Mouse (Mus musculus) retina, embryonic 14.5 days (tissue): ENCODE results near the gene Vmn1r48.
"Not testable (repeated sequence)": the region's sequence is repeated elsewhere in the genome, so short reads cannot be mapped to it uniquely, and the experiment has no call there.

ENCODE experiments used
- DNase-seq: peaks from one replicate; pipeline ENCODE4 v3.0.0-alpha.2; 2015; ENCODE audit warnings: low spot score

The Vmn1r48 gene

DNA sequence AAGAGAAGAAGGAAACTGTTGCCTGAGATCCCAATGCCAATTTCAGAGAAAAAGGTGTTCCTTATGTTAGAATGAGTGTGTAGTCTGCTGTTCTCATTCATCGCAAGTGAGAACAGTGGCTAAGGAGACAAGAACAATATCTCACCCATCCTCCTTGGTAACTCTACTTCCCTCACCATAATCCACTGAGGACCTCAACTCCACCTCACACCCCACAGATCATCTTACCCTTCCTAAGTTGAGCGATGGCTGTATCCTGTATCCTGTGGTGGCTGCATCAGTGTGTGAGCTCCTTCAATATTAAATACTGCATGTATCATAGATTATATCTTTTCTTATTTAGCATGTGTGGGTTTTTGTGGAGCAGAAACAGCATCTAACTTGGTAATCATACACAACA lies at the start of gene Vmn1r48:
Vmn1r48 (minus strand) TSS at position 101 of the 400 bp plus-strand sequence.
- not testable (repeated sequence) for DNase-seq

DNA sequence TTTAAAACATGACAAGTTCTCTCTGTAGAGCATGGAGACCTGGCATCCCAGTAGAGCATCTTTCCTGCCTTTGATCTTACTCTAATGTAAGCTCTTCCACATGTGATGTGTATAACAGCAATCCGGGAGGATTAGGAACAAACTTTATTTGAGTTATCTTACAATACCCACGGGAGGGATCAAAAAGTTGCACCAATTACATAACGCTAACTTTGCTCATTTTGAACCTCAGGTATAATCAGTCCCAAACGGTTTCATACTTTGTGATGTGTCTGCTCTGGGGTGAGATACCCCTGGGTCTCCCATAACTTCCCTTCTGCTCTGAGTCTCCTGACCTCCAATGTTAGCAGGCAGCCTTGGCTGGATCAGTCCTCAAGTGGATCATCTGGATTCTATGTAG lies 41.8 kb upstream of the Vmn1r48 start, which contains the start of gene Vmn1r49:
Vmn1r49 (minus strand) TSS at position 101 of the 400 bp plus-strand sequence.
- no peak for DNase-seq

DNA sequence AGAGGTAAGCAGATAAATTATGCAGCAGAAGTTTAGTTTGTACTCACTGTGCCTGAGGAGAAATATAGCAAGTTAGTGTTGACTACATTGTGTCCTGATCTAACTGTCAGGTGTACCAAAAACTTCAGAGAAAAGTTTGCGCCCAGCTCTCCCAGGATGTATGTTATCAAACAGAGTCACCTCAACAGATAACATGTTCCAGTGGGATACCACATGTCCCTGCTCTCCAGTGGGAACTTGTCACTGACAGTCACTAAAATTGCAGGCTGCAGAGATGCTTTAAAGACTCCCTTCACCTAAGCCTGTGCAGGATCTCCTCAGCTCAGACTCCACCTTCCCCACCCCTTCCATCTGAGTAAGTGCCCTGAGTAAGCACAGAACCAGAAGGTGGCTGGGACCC lies 20.8 kb downstream of the Vmn1r48 start, which contains the start of gene Vmn1r47:
Vmn1r47 (plus strand) TSS at position 301 of the 400 bp plus-strand sequence.
- not testable (repeated sequence) for DNase-seq

DNA sequence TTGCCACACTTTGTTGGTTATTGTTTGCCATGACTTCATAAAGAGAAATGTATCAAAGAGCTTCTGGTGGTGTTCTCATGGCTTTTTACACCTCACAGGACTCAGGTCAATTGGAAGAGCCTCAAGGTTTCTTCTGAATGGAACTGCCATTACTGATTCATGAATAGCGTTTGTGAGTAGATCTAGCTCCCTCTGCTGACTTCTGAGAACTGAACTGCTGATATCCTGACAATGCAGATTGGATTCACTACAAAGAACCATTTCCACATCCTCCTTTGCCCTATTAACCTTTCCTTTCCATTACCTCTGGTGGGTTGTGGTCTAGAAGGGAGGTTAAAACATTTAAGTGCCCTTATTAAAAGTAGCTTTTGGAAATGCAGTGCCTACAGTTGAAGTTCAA lies 50.7 kb downstream of the Vmn1r48 start:
- DNase-seq = no peak
